Mouse (Mus musculus): ENCODE results near the gene Hba-a1.

DNA sequence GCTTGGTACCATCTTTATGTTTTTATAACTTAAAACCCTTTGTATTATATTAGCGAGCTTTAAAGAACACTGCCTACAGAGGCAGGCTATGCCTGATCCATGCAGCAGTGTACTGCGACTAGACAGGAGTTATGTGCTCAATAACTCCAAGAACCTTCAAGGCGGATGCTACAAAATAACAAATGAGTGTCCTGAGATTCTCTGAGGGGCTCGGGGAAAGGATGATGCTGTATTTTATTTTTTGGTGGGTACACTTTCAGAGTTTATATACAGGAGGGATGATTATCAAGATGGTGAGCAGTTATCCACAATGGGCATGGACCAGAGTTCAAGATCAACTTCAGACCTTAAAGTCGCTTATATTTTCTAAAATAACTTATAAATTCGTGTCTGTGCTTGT is 16.5 kb upstream of the Hba-a1 start:
- TF ChIP-seq CTCF (IDR thresholded peaks at IDR 0.05; ENCODE audit: control insufficient read depth, insufficient read depth, insufficient replicate concordance, low read depth, low read length) (no peak), POLR2A (IDR thresholded peaks at IDR 0.05; ENCODE audit: control insufficient read depth, low read depth, low read length) (no peak)
